Mouse (Mus musculus) testis, adult 2 months (tissue): Measurements from ENCODE around the gene Cbx4.

Experiments
- CTCF ChIP-seq: fragments of 200-500 bp; IDR thresholded peaks from 2 replicates; pipeline ENCODE4 v1.5.1; 2012; ENCODE audit warnings: low read depth, mild to moderate bottlenecking, inconsistent platforms, low read length, moderate library complexity; ENCODE audit not compliant: control insufficient read depth, insufficient read depth, insufficient replicate concordance
- POLR2A ChIP-seq: fragments of 200-500 bp; IDR thresholded peaks from 2 replicates; pipeline ENCODE4 v1.6.1; 2012; ENCODE audit warnings: low read depth, mild to moderate bottlenecking, inconsistent platforms, low read length, moderate library complexity; ENCODE audit not compliant: control insufficient read depth

- TF ChIP-seq POLR2A (no peak), CTCF (no peak)
Observed at GRCm38 (mm10) chr11:119085279-119086062, 550 bp downstream of the Cbx4 start.
